In genomic region chr15:81663697-81664561, GRCm38 (mm10) we compare ENCODE assay signal across 8 mouse cellular contexts. TPM values are rescaled to one million over a fixed set of nuclear protein-coding genes. Genes with fewer than 3 reads are reported as not detected.
DNase-seq lines count a peak whose midpoint lies in the region; ATAC-seq and TF ChIP-seq lines count a peak whose summit lies in the region.

TSS of gene L3mbtl2 (plus strand) at chr15:81663889.

- in situ Hi-C loops in Patski (cut with MboI; ENCODE audit: low pct_unique_long_range_greater_than_20kb), result no loop called here

- H3K4me1 ChIP-seq in hindbrain, embryonic 13.5 days (replicated peaks), result peaks cover 10% of the 10 kb centered on the region

- CTCF ChIA-PET in Patski (lab: Charles Lee), result interaction anchor here (0.8 to 1.2 kb wide), 4 partner anchors 11 to 216 kb away, joined by 3 read pairs; no protein-coding TSS in a partner anchor

- TF ChIP-seq CTCF in Patski (IDR thresholded peaks at IDR 0.05), result no peak

- 1% methylated on average over 55 of the region's 55 CpGs for WGBS in hindbrain, embryonic 13.5 days

- ATAC-seq in Patski, result peak; percentile 97
- peak; percentile 99 for ATAC-seq in hindbrain, embryonic 13.5 days (ENCODE audit: low FRiP score)

- H3K9ac ChIP-seq in hindbrain, embryonic 13.5 days, result peak within 1 kb of the TSS; percentile 81

- POLR2A ChIA-PET in Patski (lab: Charles Lee), result interaction anchor here (0.6 kb wide), 1 partner anchor 9 kb away, joined by 3 read pairs; no protein-coding TSS in a partner anchor

- DNase-seq in Patski (ENCODE audit: low read depth, low spot score), result peak; percentile 37
- peak; percentile 93 for DNase-seq in cerebellum, postnatal 14 days
- peak; percentile 85 to 90 for DNase-seq in frontal cortex, postnatal 14 days (ENCODE audit: low spot score in 2 of 2)
- peak; percentile 73 to 78 for DNase-seq in layer of hippocampus, postnatal 25 days (ENCODE audit: extremely low spot score in 1 of 2, low spot score in 1 of 2)
- DNase-seq in lung, postnatal 25 days (ENCODE audit: low spot score), result peak; percentile 93
- DNase-seq in retina, embryonic 14.5 days (ENCODE audit: low spot score), result peak; percentile 94
- DNase-seq in thymus, postnatal 4 days, result peak; percentile 93

- peak within 1 kb of the TSS; percentile 86 for H3K4me3 ChIP-seq in hindbrain, embryonic 13.5 days

- H3K4me2 ChIP-seq in hindbrain, embryonic 13.5 days, result peak within 1 kb of the TSS; percentile 88

- H3K36me3 ChIP-seq in hindbrain, embryonic 13.5 days, result peaks cover 22% of the 10 kb centered on the region

- H3K27me3 ChIP-seq in Patski, result no peaks in the 10 kb centered on the region
- H3K27me3 ChIP-seq in hindbrain, embryonic 13.5 days, result no peaks in the 10 kb centered on the region

- H3K9me3 ChIP-seq in hindbrain, embryonic 13.5 days, result no peaks in the 10 kb centered on the region

- H3K27ac ChIP-seq in hindbrain, embryonic 13.5 days, result peak within 1 kb of the TSS; percentile 76

RNA-seq across cellular contexts. Expression of gene L3mbtl2, which starts in this region (rescaled TPM):
- 24.2 TPM for polyA plus RNA-seq in Patski (2021)
- 28.6 and 29.5 TPM in 2 replicates for polyA plus RNA-seq in hindbrain, embryonic 13.5 days (2015; fragmentation: Nextera tagmentation; extraction: Ambion mirVana)
- 10 to 100 TPM; 36.9 to 40.2 TPM for total RNA-seq in layer of hippocampus, postnatal 25 days (2021)

Comparison
In these comparisons a context has a peak if more than half of its experiments do, and no peak if none do; other contexts are left out.
1. Peak in every context shown above with its lines: DNase-seq, ATAC-seq, H3K4me3 ChIP-seq and H3K27ac ChIP-seq.
2. DNase-seq: peak in every context shown above with its lines; median percentile 94 in retina, embryonic 14.5 days; 93 in cerebellum, postnatal 14 days; 93 in lung, postnatal 25 days; 93 in thymus, postnatal 4 days; 88 in frontal cortex, postnatal 14 days; 76 in layer of hippocampus, postnatal 25 days; 37 in Patski.